Mouse (Mus musculus) heart, embryonic 14.5 days (tissue): ENCODE results near the gene Atxn3. TPM values are rescaled to one million over a fixed set of nuclear protein-coding genes. Genes with fewer than 3 reads are reported as not detected.

Experiments used
- ATAC-seq: fragments of 200-750 bp; cut with Nextera tagmentation; 2 replicates; pipeline ENCODE4 v1.8.0; 2017; ENCODE audit warnings: low read depth, moderate TSS enrichment; ENCODE audit not compliant: insufficient number of reproducible peaks, insufficient read depth, low FRiP score
- H3K27ac ChIP-seq, 2 experiments: fragments of 200-500 bp in 1 of 2; fragments of 300-500 bp in 1 of 2; sonication (generic) in 1 of 2; replicated peaks in 1 of 2; 2 replicates each; pipeline ENCODE4 v1.5.1; 2012 to 2014; ENCODE audit warnings: low read depth in 2 of 2, low read length in 2 of 2, control low read depth in 1 of 2, mild to moderate bottlenecking in 1 of 2, mixed read lengths in 1 of 2; ENCODE audit not compliant: control insufficient read depth in 1 of 2, insufficient read depth in 1 of 2
- H3K27me3 ChIP-seq: fragments of 300-500 bp; sonication (generic); 2 replicates; pipeline ENCODE4 v1.6.1; 2014; ENCODE audit warnings: mild to moderate bottlenecking, low read length, control low read depth; ENCODE audit not compliant: control insufficient read depth, insufficient read depth
- H3K36me3 ChIP-seq: fragments of 300-500 bp; sonication (generic); 2 replicates; pipeline ENCODE4 v1.6.1; 2014; ENCODE audit warnings: mild to moderate bottlenecking, control low read depth, low read length, mixed read lengths; ENCODE audit not compliant: control insufficient read depth, insufficient read depth
- H3K4me1 ChIP-seq, 2 experiments: fragments of 200-500 bp in 1 of 2; fragments of 300-500 bp in 1 of 2; sonication (generic) in 1 of 2; 2 replicates each; pipeline ENCODE4 v1.6.1; 2012 to 2014; ENCODE audit warnings: low read length in 2 of 2, control low read depth in 1 of 2, mixed read lengths in 1 of 2; ENCODE audit not compliant: control insufficient read depth in 2 of 2, insufficient read depth in 2 of 2
- H3K4me2 ChIP-seq: fragments of 300-500 bp; sonication (generic); 2 replicates; pipeline ENCODE4 v1.6.1; 2014; ENCODE audit warnings: mild to moderate bottlenecking, low read length
- H3K4me3 ChIP-seq, 2 experiments: fragments of 200-500 bp in 1 of 2; fragments of 300-500 bp in 1 of 2; sonication (generic) in 1 of 2; 2 replicates each; pipeline ENCODE4 v1.5.1; 2012 to 2014; ENCODE audit warnings: low read length in 2 of 2, mild to moderate bottlenecking in 2 of 2, control low read depth in 1 of 2, low read depth in 1 of 2, moderate library complexity in 1 of 2; ENCODE audit not compliant: control insufficient read depth in 1 of 2, insufficient read depth in 1 of 2
- H3K9ac ChIP-seq: fragments of 300-500 bp; sonication (generic); 2 replicates; pipeline ENCODE4 v1.6.1; 2014; ENCODE audit warnings: mild to moderate bottlenecking, low read length
- H3K9me3 ChIP-seq: fragments of 300-500 bp; sonication (generic); 2 replicates; pipeline ENCODE4 v1.6.1; 2016; ENCODE audit warnings: low read length, control low read depth; ENCODE audit not compliant: control insufficient read depth
- WGBS: fragments of 180-500 bp; shearing (Covaris S2); extraction: QIAGEN DNeasy Blood & Tissue Kit; methylation state at CpG from one replicate; pipeline ENCODE4 v1.1.7; 2014; 5-methylcytosine and 5-hydroxymethylcytosine counted together
- polyA plus RNA-seq: library from polyadenylated mRNA; unstranded; fragments of >200 nt; fragmentation: Nextera tagmentation; extraction: Ambion mirVana; gene quantifications from 2 replicates; pipeline ENCODE4 v1.2.1, GENCODE M21; 2014

The Atxn3 gene
- 8.8 and 10.2 TPM in 2 replicates for polyA plus RNA-seq

DNA sequence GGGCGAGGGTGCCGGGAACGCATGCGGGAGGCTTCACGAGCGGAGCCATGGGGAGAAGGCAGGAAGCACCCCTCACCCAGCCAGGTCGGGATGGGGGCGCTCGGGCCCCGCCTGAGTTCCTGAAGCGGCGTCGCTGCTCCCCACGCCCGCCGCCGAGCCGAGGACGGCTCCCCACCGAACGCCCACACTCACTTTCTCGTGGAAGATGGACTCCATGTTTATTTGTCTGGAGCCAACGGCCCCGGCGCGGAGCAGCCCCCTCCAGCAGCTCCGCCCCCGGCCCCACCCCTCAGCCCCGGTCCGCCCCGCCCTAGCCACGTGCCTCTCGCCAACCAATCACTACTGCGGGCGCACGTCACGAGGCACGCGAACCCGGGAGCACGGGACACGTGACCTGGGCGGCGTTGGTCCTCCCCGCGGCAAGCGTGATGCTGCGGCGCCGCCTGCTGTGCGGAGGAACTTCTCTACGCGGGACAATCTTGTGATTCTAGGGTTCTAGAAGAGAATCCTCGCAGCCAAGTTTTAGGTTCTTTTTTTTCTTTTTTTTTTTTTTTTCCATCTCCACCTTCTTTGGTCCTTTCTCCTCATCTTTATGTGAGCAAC, at the start of gene Atxn3:
TSS of gene Atxn3 (minus strand) at position 305 of the 603 bp plus-strand sequence.
- H3K9ac ChIP-seq: peak within 1 kb of the TSS; percentile 88
- H3K27ac ChIP-seq: peak within 1 kb of the TSS; percentile 49 to 58; a peak in 3 of 4 replicates
- H3K4me1 ChIP-seq: peaks cover 0 to 10% of the 10 kb centered on the region in 2 experiments; a peak in 2 of 4 replicates
- WGBS: under 1% methylated on average over 53 of the region's 54 CpGs
- peak; percentile 99 for ATAC-seq
- no peaks in the 10 kb centered on the region for H3K27me3 ChIP-seq
- H3K9me3 ChIP-seq: no peaks in the 10 kb centered on the region
- H3K36me3 ChIP-seq: no peaks in the 10 kb centered on the region
- peak within 1 kb of the TSS; percentile 83 to 100 for H3K4me3 ChIP-seq
- peak within 1 kb of the TSS; percentile 68 for H3K4me2 ChIP-seq

DNA sequence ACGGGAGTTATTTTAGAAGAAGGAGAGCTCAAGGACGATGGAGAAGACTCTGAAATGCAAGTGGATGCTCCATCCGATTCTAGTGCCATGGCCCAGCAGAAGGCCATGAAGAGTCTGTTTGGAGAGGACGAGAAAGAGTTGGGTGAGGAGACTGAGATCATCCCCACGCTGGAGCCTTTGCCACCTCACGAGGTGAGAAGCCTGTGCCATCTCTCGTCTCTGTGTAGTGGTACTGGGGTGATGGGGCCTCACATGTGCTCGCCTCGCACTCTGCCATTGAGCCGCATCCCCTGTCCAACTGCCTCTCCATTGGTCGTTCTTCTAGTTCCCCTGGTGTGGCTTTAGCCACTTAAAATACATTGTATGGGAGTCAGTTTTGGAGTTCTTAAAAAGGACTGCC, 42.7 kb upstream of the Atxn3 start:
- H3K9ac ChIP-seq: no peak overlapping the region
- WGBS: 90% methylated on average over 11 of the region's 11 CpGs
- H3K27ac ChIP-seq: no peak overlapping the region
- ATAC-seq: no peak
- no peak overlapping the region for H3K4me2 ChIP-seq
- no peak overlapping the region for H3K4me3 ChIP-seq
- no peaks in the 10 kb centered on the region for H3K27me3 ChIP-seq
- no peaks in the 10 kb centered on the region for H3K9me3 ChIP-seq
- peaks cover 93% of the 10 kb centered on the region for H3K36me3 ChIP-seq
- no peaks in the 10 kb centered on the region for H3K4me1 ChIP-seq

DNA sequence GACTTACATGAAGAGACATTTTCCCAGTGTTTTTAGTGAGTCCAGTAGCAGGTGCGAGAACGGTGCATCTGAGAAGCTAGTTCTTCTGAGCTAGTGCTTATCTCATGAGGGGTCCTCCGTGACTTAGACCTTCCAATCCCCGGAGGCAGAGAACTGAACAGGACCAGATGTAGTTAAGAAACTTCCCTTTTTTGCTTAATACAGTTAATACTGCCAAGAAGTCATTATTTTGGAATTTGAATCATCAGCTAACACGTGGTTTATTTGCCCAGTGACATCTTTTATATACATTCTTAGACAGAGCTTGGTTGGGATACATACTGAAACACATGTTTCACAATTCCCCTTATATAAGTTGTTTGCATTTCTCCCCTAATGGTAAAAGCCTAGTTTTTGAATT, 40.9 kb upstream of the Atxn3 start:
- no peaks in the 10 kb centered on the region for H3K4me1 ChIP-seq
- no peak overlapping the region for H3K4me2 ChIP-seq
- 91% methylated on average over 5 of the region's 5 CpGs for WGBS
- no peaks in the 10 kb centered on the region for H3K27me3 ChIP-seq
- H3K9ac ChIP-seq: no peak overlapping the region
- peaks cover 88% of the 10 kb centered on the region for H3K36me3 ChIP-seq
- no peak for ATAC-seq
- H3K4me3 ChIP-seq: no peak overlapping the region
- no peak overlapping the region for H3K27ac ChIP-seq
- no peaks in the 10 kb centered on the region for H3K9me3 ChIP-seq

DNA sequence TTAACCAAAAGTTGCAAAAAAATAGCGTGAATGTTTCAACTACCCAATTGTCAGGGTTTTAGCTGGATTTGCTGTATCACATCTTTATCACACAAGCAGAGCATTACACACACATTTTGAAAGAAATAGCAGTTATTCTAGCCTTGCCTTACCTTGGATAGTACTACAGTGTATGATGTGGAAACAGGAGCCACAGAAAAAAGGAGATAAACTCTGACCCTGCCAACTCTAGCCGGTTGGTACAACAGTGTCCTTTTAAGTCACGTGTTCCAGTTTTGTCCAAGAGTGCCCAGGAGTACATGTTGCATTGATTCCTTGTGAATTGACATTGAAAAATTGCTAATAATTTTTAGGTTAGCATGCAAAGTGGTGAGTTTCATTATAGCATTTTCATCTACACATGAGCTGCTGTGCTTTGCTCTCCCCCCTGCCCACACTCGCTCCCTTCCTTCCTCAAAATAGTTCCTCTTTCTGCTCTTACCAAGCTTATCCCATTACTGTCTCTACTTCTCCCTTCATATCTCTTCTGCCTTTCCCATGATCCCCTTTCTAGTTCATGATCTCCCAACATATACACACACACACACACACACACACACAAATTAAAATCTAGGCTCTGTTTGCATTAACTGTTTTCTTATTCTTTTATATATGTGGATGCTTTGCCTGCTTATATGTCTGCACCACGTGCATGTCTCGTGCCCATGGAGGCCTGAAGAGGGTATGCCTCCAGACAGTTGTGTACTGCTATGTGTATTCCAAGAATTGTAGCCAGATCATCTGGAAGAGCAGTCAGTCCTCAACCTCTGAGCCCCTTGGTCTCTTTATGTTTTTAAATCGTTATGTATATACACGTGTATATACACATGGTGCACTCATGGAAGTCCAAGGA, 36.8 kb upstream of the Atxn3 start:
- ATAC-seq: no peak
- peaks cover 87% of the 10 kb centered on the region for H3K36me3 ChIP-seq
- WGBS: 91% methylated on average over 8 of the region's 8 CpGs

DNA sequence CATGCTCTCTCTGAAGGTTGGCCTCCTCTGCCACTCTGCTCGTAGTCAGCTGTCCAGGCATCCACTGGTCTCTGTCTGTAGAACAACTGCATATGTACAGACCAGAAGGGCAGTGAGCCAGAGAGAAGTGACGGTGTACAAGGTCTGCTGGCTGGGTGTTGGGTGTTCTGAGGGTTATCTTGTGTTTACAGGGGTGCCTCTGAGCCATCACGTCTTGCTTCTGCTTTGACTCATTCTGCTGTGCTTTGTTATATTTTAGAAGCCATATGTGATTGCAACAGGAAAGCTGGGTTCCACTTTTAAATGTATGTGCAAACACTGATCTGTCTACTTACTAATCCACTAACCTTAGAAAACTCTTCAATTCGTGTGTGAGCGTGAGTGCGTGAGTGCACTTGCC, 29.6 kb upstream of the Atxn3 start:
- 87% methylated on average over 6 of the region's 6 CpGs for WGBS
- H3K27me3 ChIP-seq: no peaks in the 10 kb centered on the region
- peaks cover 98% of the 10 kb centered on the region for H3K36me3 ChIP-seq
- no peak for ATAC-seq
- H3K4me2 ChIP-seq: no peak overlapping the region
- H3K4me3 ChIP-seq: no peak overlapping the region
- H3K9me3 ChIP-seq: no peaks in the 10 kb centered on the region
- H3K4me1 ChIP-seq: 0 out of 4 replicates have a peak, but pooled peaks cover 0 to 4% of the 10 kb centered on the region in 2 experiments
- H3K27ac ChIP-seq: no peak overlapping the region
- no peak overlapping the region for H3K9ac ChIP-seq

More for the DNA sequence above, 36.8 kb upstream of the Atxn3 start:
- Histone ChIP-seq H3K27me3 (no peaks in the 10 kb centered on the region), H3K4me1 (0 out of 4 replicates have a peak, but pooled peaks cover 0 to 4% of the 10 kb centered on the region in 2 experiments), H3K4me3 (no peak overlapping the region), H3K9ac (no peak overlapping the region), H3K27ac (no peak overlapping the region), H3K4me2 (no peak overlapping the region), H3K9me3 (no peaks in the 10 kb centered on the region)

DNA sequence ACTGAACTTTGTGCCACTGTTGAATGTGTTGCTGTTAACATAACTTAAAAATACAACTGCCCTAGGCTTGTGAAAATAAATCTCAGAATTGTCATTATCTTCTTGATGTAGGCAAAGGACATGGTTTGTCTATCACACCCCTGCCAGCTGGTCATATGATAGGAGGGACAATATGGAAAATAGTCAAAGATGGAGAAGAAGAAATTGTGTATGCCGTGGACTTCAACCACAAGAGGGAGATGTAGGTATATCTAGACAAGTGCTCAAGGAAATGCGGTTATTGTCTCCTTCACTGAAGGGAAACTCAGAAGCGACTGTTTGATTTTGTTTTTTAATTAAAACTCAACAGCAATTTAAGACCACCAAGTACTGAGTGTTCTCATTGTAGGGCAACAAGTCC, 27.1 kb upstream of the Atxn3 start:
- Histone ChIP-seq H3K9me3 (no peaks in the 10 kb centered on the region), H3K36me3 (peaks cover 81% of the 10 kb centered on the region)
- 67% methylated on average over 3 of the region's 3 CpGs for WGBS

DNA sequence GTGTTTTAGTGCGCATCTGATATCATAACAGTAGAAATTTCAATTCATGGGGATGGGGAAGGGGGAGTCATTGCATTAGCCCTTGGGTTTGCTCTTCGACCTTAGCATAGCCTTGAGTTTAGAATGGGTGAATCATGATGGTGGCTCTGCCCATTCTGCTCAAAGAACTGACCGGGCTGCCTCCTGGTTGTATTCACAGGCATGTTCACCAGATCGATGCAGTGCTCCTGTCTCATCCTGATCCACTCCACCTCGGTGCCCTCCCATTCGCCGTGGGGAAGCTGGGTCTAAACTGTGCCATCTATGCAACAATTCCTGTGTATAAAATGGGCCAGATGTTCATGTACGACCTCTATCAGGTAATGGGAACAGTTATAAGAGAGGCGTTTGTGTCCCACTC, 24.9 kb upstream of the Atxn3 start:
- WGBS: 90% methylated on average over 9 of the region's 9 CpGs
- no peaks in the 10 kb centered on the region for H3K27me3 ChIP-seq
- H3K4me2 ChIP-seq: no peak overlapping the region
- no peaks in the 10 kb centered on the region for H3K9me3 ChIP-seq
- ATAC-seq: no peak
- H3K4me1 ChIP-seq: peaks cover 6 to 17% of the 10 kb centered on the region in 2 experiments
- no peak overlapping the region for H3K9ac ChIP-seq
- peaks cover 61% of the 10 kb centered on the region for H3K36me3 ChIP-seq
- no peak overlapping the region for H3K4me3 ChIP-seq
- no peak overlapping the region for H3K27ac ChIP-seq

More for the DNA sequence above, 27.1 kb upstream of the Atxn3 start:
- Histone ChIP-seq H3K4me3 (no peak overlapping the region), H3K9ac (no peak overlapping the region), H3K4me2 (no peak overlapping the region), H3K4me1 (peaks cover 3 to 4% of the 10 kb centered on the region in 2 experiments), H3K27me3 (no peaks in the 10 kb centered on the region), H3K27ac (no peak overlapping the region)
- ATAC-seq: no peak
